Mouse (Mus musculus) hindbrain, embryonic 14.5 days (tissue): ENCODE data around the gene Pgm1. TPM values are rescaled to one million over a fixed set of nuclear protein-coding genes. Genes with fewer than 3 reads are reported as not detected.

Source experiments
- ATAC-seq: fragments of 200-750 bp; cut with Nextera tagmentation; 2 replicates; pipeline ENCODE4 v1.8.0; 2017; ENCODE audit warnings: moderate number of reproducible peaks, mild to moderate bottlenecking, moderate TSS enrichment, moderate library complexity; ENCODE audit not compliant: low FRiP score
- DNase-seq: peaks from one replicate; pipeline ENCODE4 v3.0.0-alpha.2; 2015; ENCODE audit warnings: low spot score
- H3K27ac ChIP-seq: fragments of 300-500 bp; sonication (generic); 2 replicates; pipeline ENCODE4 v1.5.1; 2014; ENCODE audit warnings: mild to moderate bottlenecking, moderate library complexity
- H3K27me3 ChIP-seq: fragments of 300-500 bp; sonication (generic); 2 replicates; pipeline ENCODE4 v1.6.1; 2014; ENCODE audit warnings: mild to moderate bottlenecking, low read length, mixed read lengths; ENCODE audit not compliant: control insufficient read depth, insufficient read depth
- H3K36me3 ChIP-seq: fragments of 300-500 bp; sonication (generic); replicated peaks from 2 replicates; pipeline ENCODE4 v1.6.1; 2014; ENCODE audit not compliant: control insufficient read depth, insufficient read depth
- H3K4me1 ChIP-seq: fragments of 300-500 bp; sonication (generic); replicated peaks from 2 replicates; pipeline ENCODE4 v1.6.1; 2014; ENCODE audit warnings: antibody characterized with exemption, low read length, mixed read lengths; ENCODE audit not compliant: control insufficient read depth, insufficient read depth
- H3K4me2 ChIP-seq: fragments of 300-500 bp; sonication (generic); replicated peaks from 2 replicates; pipeline ENCODE4 v1.6.1; 2014; ENCODE audit warnings: mild to moderate bottlenecking, moderate library complexity
- H3K4me3 ChIP-seq: fragments of 300-500 bp; sonication (generic); replicated peaks from 2 replicates; pipeline ENCODE4 v1.5.1; 2014; ENCODE audit warnings: mild to moderate bottlenecking, low read length
- H3K9ac ChIP-seq: fragments of 300-500 bp; sonication (generic); 2 replicates; pipeline ENCODE4 v1.6.1; 2014
- H3K9me3 ChIP-seq: fragments of 300-500 bp; sonication (generic); 2 replicates; pipeline ENCODE4 v1.6.1; 2016; ENCODE audit warnings: low read length; ENCODE audit not compliant: control insufficient read depth
- WGBS: fragments of 180-500 bp; shearing (Covaris S2); extraction: QIAGEN DNeasy Blood & Tissue Kit; methylation state at CpG from one replicate; pipeline ENCODE4 v1.1.7; 2014; 5-methylcytosine and 5-hydroxymethylcytosine counted together
- polyA plus RNA-seq: library from polyadenylated mRNA; unstranded; fragments of >200 nt; fragmentation: Nextera tagmentation; extraction: Ambion mirVana; gene quantifications from 2 replicates; pipeline ENCODE4 v1.2.1, GENCODE M21; 2014

Pgm1 gene
- polyA plus RNA-seq, 1 experiment from 2014 or later = 82.7 TPM

DNA sequence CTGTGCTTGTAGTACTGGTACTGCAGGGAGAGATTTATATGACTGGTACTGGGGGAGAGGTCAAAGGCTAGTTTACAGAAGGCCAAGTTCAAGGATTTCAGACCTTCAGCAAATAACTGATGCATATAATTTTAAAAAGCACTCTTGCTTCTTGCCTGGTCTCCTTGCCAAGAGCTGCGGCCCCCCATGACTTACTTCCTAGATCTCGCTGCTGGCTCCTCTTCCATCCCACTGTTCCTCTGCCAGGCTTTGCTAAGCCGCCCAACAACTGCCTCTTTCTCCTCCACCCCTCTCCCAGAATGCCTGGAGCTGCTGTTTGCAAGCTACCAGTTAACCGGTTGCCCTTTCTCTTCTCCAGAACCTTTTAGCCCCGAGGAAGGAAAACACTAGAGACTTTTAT is 71.8 kb downstream of the Pgm1 start:
- no peak overlapping the region for H3K27ac ChIP-seq
- 84% methylated on average over 5 of the region's 5 CpGs for WGBS
- no peak for DNase-seq

DNA sequence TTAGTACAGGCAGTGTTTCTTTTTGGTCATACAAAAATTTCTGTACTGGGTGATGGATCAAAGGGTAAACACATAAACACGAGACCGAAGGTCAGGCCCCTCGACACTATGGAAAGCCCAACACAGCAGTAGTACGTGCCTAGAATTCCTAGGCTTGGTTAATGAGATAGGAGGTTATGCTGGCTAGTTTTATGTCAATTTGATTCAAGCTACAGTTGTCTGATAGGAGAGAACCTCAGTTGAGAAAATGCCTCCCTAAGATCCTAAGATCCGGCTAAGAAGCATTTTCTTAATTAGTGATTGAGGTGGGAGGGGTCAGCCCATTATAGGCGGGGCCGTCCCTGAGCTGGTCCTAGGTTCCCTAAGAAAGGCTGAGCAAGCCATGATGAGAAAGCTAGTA is 72.6 kb downstream of the Pgm1 start:
- no peak for DNase-seq
- H3K9ac ChIP-seq = no peak overlapping the region
- H3K4me1 ChIP-seq = no peaks in the 10 kb centered on the region
- no peaks in the 10 kb centered on the region for H3K9me3 ChIP-seq
- H3K36me3 ChIP-seq = no peaks in the 10 kb centered on the region
- 76% methylated on average over 7 of the region's 7 CpGs for WGBS
- ATAC-seq = no peak
- no peak overlapping the region for H3K4me2 ChIP-seq
- H3K4me3 ChIP-seq = no peak overlapping the region
- no peaks in the 10 kb centered on the region for H3K27me3 ChIP-seq
- H3K27ac ChIP-seq = no peak overlapping the region

More for the DNA sequence above, 71.8 kb downstream of the Pgm1 start:
- Histone ChIP-seq H3K9ac (no peak overlapping the region), H3K4me3 (no peak overlapping the region), H3K36me3 (no peaks in the 10 kb centered on the region), H3K4me2 (no peak overlapping the region), H3K9me3 (no peaks in the 10 kb centered on the region), H3K4me1 (no peaks in the 10 kb centered on the region), H3K27me3 (no peaks in the 10 kb centered on the region)
- no peak for ATAC-seq

DNA sequence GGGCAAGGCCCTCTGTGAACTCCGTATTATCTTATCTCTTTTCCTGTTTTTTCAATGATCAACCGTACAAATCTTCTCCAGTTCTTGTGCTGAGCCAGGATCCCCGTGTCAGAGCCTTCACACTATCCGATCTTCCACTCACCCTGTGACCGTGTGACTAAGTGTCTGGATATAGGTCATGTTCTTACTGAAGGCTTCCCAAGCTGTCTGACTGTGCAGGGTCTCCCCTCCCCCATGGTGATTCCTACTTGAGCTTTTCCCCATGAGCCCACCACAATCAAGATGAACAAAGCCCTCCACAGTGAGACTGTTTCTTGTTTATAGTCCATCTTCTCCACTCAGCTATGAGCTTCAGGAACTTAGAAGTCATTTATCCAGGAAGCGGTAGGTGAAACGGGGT is 78.5 kb downstream of the Pgm1 start:
- no peak for DNase-seq
- ATAC-seq = no peak
- H3K27me3 ChIP-seq = no peaks in the 10 kb centered on the region
- H3K4me3 ChIP-seq = no peak overlapping the region
- no peaks in the 10 kb centered on the region for H3K4me1 ChIP-seq
- no peaks in the 10 kb centered on the region for H3K9me3 ChIP-seq
- H3K27ac ChIP-seq = no peak overlapping the region
- no peak overlapping the region for H3K4me2 ChIP-seq
- no peaks in the 10 kb centered on the region for H3K36me3 ChIP-seq
- 87% methylated on average over 7 of the region's 7 CpGs for WGBS
- H3K9ac ChIP-seq = no peak overlapping the region

DNA sequence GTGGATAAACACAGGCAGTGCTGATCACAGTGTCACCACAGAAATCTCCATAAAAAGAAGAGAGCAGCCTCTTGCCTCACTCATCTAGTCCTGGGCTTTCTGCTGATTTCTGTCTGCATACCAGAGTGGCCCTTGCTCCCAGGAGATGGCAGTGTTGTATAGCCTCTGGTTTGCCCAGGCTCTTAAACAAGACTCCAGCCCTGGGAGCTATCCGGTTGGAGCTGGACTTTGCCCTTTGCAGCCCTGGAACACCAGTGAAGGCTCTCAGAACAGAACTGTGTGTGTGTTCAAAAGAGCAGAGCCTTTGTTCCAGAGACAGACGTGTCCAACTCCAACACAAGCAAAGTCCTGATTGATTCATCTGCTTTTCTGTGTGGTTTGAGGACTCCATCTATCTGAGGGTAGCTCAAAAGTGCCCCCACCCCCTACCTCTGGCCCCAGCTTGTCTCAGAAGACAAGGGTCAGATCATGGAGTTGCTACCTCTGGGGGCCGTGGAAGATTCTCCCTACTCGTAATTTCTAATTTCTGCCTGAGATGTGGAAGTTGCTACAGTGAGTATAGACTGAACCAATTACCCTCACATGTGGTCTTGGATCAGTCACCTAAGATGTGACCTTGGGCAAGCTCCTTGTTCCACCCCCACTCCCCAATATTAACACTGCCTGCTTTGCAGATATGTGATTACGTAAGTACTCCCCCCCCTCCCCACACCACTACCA is 79.3 kb downstream of the Pgm1 start:
- peak; percentile 73; the same call in 1 of the 2 replicates for ATAC-seq
- WGBS = 37% methylated on average over 5 of the region's 5 CpGs
- Histone ChIP-seq H3K9ac (no peak overlapping the region), H3K36me3 (no peaks in the 10 kb centered on the region), H3K27ac (no peak overlapping the region), H3K9me3 (no peaks in the 10 kb centered on the region), H3K4me2 (no peak overlapping the region), H3K27me3 (no peaks in the 10 kb centered on the region), H3K4me3 (no peak overlapping the region), H3K4me1 (no peaks in the 10 kb centered on the region)
- DNase-seq = peak; percentile 77

DNA sequence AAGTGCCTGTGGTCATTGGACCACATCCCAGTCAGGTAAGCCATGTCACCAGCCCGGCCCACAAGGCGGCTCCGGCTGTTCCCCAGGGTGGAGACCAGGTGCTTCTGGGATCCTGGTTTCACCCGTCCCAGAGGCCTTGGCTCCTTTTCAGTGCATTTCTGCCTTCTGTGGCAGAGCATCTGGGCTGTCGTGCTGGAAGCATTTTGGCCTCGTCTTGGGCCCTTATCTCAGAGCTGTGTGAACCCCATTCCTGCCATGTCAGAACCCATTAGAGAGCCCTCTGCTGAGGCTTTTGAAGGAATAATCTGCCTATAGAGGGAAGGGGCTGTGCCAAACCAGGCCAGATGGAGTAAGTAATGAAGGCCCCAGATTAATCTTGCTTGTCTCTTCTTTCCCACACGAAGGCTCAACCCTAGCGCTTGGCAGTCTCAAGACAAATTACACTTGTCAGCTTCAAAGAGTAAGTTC is 80.0 kb downstream of the Pgm1 start:
- Histone ChIP-seq H3K27me3 (no peaks in the 10 kb centered on the region), H3K9ac (no peak overlapping the region), H3K4me3 (no peak overlapping the region), H3K4me2 (no peak overlapping the region), H3K36me3 (no peaks in the 10 kb centered on the region), H3K9me3 (no peaks in the 10 kb centered on the region), H3K4me1 (no peaks in the 10 kb centered on the region), H3K27ac (no peak overlapping the region)
- ATAC-seq (peak; percentile 77), DNase-seq (peak; percentile 48)
- WGBS = 49% methylated on average over 8 of the region's 8 CpGs

DNA sequence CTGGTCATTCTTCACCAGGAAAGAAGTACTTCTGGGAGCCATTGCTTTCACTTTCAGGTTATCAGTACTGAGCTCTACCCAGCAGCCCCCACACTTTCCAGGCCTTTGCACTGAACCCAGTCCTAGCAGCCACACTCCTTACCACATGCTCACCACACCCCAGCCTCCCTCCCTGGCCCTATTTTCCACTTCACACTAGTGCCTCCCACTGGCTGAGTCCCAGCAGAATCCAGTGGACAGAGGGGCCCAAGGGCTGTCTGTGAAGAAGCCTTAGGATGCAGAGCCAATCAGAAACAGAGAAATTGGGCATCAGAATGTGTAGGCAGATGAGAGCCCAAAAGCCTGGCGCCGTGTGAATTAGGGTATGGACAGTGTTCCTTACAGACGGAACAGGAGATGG is 81.7 kb downstream of the Pgm1 start:
- H3K9me3 ChIP-seq = no peaks in the 10 kb centered on the region
- ATAC-seq = no peak

DNA sequence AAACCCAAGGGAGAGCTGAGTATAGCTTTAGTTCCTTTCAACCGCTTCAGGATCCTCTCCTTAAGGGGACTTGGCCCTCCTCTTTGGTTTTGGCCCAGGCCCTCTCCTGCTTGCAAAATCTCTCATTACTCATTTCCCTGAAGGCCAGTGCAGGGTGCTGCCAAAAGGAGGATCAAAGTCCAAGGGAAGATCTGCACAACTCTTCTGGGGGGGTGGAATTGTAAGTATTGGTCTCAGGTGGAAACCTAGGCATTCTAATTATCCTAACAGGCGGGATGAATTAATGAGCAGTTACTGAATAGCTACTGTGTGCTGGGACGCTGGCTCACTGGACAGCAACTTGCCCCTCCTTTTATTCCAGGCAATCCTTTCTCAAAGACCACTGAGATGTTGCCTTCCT is 82.3 kb downstream of the Pgm1 start:
- H3K27me3 ChIP-seq = no peaks in the 10 kb centered on the region
- H3K27ac ChIP-seq = no peak overlapping the region
- no peak overlapping the region for H3K4me2 ChIP-seq
- no peaks in the 10 kb centered on the region for H3K9me3 ChIP-seq
- H3K4me1 ChIP-seq = no peaks in the 10 kb centered on the region
- DNase-seq (no peak), ATAC-seq (no peak)
- H3K4me3 ChIP-seq = no peak overlapping the region
- H3K9ac ChIP-seq = no peak overlapping the region
- no peaks in the 10 kb centered on the region for H3K36me3 ChIP-seq
- 40% methylated on average over 3 of the region's 3 CpGs for WGBS

More for the DNA sequence above, 81.7 kb downstream of the Pgm1 start:
- Histone ChIP-seq H3K4me2 (no peak overlapping the region), H3K27me3 (no peaks in the 10 kb centered on the region), H3K4me3 (no peak overlapping the region), H3K27ac (no peak overlapping the region), H3K4me1 (no peaks in the 10 kb centered on the region), H3K9ac (no peak overlapping the region), H3K36me3 (no peaks in the 10 kb centered on the region)
- DNase-seq = no peak
- WGBS = 91% methylated on average over 3 of the region's 3 CpGs

DNA sequence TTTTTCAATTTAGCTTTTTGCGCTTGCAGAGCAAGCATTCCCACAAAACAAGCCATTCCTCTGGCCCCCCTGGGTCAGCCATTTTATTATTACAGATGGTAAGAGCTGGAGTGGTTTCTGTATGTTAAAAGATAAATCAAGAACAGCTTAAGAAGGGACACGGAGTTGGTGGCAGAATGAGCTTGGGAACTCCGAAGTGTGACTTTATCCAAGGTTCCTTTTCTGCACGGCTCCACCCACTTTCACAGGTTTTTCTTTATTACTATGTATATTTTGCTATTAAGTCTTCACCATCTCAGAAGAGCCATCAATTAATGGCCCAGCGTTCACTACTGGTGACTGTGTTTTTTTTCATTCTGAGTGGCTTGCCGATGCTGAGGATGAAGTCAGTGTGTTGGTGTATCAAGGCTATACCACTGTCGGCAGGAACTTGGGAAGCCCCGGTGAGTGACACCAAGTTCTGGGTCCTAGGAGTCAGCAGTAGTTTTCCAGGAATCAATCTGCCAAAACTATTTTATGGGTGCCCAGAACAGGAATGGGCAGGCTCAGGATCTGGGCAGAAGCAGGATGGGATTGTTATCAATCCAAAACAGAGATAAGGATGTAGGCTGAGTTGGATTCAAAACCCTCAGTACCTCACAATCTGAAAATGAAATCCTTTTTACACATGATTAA is 83.3 kb downstream of the Pgm1 start:
- Histone ChIP-seq H3K27me3 (no peaks in the 10 kb centered on the region), H3K4me1 (no peaks in the 10 kb centered on the region), H3K36me3 (no peaks in the 10 kb centered on the region), H3K27ac (no peak overlapping the region), H3K9me3 (no peaks in the 10 kb centered on the region), H3K9ac (no peak overlapping the region), H3K4me3 (no peak overlapping the region), H3K4me2 (no peak overlapping the region)
- DNase-seq (no peak), ATAC-seq (no peak)
- 86% methylated on average over 8 of the region's 8 CpGs for WGBS

DNA sequence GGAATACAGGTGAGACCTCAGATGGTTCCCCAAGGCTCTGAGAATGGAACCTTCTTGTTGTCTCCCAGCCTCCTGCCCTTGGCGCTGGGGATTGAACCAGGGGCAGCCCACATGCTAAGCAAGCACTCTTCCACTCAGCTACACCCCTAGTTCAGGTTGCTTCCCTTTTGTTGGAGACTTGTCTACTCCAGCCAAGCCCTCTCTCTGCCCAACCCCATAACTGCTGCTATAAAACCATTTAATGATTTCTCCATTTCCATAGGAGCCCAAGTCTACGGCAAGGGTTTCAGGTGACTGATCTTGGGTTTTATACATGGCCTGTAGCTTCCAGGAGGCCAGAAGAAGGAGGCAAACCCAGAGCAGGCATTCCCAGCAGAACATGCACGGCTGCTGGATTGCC is 98.6 kb downstream of the Pgm1 start:
- Histone ChIP-seq H3K9ac (no peak overlapping the region), H3K27me3 (no peaks in the 10 kb centered on the region), H3K4me1 (no peaks in the 10 kb centered on the region), H3K4me2 (no peak overlapping the region), H3K36me3 (no peaks in the 10 kb centered on the region), H3K27ac (no peak overlapping the region), H3K9me3 (no peaks in the 10 kb centered on the region), H3K4me3 (no peak overlapping the region)
- ATAC-seq (no peak), DNase-seq (no peak)
- 74% methylated on average over 3 of the region's 3 CpGs for WGBS
